Mouse (Mus musculus) CD4-positive, CD25-positive, alpha-beta regulatory T cell, adult 4 months (primary cell): ENCODE data around the gene Cblc. TPM values are rescaled to one million over a fixed set of nuclear protein-coding genes. Genes with fewer than 3 reads are reported as not detected.

Experiments
- ATAC-seq: one replicate; pipeline ENCODE4 v1.8.0; 2017
- polyA plus RNA-seq, 2 experiments: library from polyadenylated mRNA; unstranded; fragments of 100-300 nt; shearing (Covaris generic); gene quantifications; one replicate each; pipeline ENCODE4 v1.2.1; 2017

Cblc gene
- polyA plus RNA-seq, 2 experiments from 2014 or later = not detected

DNA sequence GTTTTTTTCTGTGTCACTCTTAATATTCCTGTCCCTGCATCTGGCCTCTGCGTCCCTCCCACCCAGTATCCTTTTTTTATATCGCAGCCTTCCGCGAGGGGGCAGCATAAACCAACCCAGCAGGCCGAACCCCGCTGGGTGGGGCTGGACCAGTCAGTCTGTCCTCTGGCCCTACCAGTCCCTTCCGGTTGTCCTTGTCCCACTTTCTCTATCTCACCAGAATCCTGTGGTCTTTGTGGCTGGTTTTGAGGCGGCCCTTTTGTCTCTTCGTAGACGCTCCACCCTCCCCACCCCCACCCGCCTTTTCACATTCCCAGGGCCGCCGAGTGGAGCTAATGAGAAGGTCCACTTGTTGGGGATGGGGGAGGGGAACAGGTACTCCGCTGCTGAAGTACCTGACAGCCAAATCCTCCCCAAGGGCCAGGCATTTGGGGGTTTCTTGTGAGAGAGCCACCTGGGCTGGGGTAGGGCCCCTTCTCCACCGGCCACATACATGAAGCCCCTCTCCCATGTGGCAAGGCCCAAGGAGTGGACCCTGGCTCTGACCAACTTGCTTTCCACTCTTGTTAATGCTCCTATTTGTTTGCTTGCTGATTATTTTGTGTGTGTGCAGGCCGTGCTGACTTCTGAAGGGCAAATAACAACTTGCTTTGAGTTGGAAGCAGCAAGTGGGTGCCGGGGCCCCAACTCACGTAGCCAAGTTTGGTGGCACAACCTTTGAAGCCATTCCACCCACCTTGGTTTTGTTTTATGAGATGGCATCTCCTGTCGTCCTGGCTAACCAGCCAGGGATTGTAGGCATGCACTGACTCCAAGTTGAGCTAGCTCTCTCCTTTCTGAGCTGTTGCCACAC is 46.2 kb downstream of the Cblc start, which contains the start of gene Nectin2:
TSS of gene Nectin2 (minus strand) at position 267 of the 853 bp plus-strand sequence.
- peak; percentile 63 for ATAC-seq

- peak; percentile 84 for ATAC-seq
Measured at GRCm38 (mm10) chr7:19749389-19750216, 47.0 kb downstream of the Cblc start.

- ATAC-seq = no peak
Measured at GRCm38 (mm10) chr7:19748219-19749195, 48.1 kb downstream of the Cblc start.

GRCm38 (mm10) chr7:19747420-19748218 is 49.0 kb downstream of the Cblc start:
- ATAC-seq = no peak

GRCm38 (mm10) chr7:19746426-19747201 is 50.0 kb downstream of the Cblc start:
- no peak for ATAC-seq

GRCm38 (mm10) chr7:19745971-19746370 is 50.6 kb downstream of the Cblc start:
- ATAC-seq = no peak

- ATAC-seq = no peak
Measured at GRCm38 (mm10) chr7:19744590-19745385, 51.8 kb downstream of the Cblc start.

DNA sequence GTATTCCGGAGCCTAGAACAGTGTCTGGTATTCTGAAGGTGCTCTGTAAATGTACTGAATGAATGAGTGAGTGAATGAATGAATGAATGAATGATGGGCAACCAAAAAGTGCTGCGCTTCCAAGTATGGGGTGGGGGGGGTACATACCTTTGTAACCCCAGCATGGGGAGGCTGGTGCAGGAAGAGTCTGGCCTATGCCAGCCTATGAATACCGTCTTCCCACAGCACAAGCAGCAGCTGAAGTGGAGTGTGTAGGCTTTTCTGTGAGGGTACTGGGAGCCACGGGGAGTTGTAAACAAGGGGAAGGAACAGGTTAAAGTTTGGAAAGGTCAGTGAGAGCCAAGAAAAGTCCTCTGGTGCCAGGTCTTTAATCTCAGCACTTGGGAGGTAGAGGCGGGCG is 52.8 kb downstream of the Cblc start:
- ATAC-seq = no peak

DNA sequence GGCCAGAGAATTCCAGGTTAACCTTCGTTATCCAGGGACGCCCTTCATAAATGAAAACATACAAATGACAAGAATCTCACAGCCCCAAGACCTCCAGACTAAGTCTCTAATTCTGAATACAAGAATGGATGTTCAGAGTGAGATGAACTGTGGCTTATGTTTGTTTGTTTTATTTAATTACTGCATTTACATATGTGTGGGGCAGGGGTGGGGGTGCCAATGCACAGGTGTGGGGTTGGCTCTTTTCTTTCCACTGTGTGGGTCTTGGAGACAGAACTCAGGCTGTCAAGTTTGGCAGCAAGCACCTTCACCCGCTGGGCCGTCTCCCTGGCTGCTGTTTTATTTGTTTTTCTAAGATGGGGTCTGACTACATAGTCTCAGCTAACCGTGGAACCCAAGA is 54.1 kb downstream of the Cblc start:
- ATAC-seq = no peak

GRCm38 (mm10) chr7:19741329-19742031 is 55.1 kb downstream of the Cblc start:
- no peak for ATAC-seq

GRCm38 (mm10) chr7:19740269-19740668 is 56.3 kb downstream of the Cblc start:
- ATAC-seq = no peak

DNA sequence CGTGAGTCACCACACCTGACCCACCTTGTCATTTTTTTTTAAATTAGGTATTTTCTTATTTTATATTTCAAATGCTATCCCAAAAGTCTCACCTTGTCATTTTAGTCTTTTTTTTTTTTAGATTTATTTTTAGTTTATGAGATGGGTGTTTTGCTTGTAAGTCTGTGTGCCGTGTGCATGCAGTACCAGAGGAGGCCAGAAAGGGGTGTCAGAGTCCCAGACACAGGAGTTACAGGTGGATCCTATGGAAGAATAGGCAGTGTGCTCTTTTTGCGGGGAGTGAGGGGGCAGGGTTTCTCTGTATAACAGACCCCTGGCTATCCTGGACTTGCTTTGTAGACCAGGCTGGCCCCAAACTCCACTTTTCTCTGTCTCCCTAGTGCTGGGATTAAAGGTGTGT is 57.8 kb downstream of the Cblc start:
- ATAC-seq = no peak

DNA sequence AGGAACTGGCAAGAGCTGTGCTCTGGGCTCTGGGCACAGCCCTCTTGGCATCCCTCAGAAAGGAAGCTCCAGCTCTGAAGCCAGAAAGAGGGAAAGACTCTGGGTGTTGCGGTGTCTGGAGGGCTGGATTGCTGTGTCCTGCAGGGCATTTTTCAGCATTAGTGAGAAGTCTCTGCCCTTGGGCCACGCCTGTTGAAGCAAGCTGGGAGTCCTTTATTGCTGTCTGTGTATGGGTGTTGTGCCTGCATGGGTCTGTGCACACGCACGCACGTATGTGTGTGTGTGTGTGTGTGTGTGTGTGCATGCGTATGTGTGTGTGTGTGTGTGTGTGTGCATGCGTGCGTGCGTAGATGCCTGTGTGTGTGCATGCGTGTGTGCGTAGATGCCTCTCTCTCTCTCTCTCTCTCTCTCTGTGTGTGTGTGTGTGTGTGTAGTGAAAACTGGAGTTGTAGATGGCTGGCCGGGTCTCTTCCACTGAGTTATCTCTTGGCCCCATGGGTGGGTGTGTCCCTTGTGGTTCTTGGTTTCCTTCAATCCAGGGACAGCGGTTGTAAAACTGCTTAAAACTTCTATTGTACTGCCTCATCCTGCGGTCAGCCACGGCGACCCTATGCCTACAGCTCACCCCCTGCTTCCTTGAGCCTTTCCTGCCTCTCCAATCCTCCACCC is 60.1 kb downstream of the Cblc start:
- ATAC-seq = no peak

DNA sequence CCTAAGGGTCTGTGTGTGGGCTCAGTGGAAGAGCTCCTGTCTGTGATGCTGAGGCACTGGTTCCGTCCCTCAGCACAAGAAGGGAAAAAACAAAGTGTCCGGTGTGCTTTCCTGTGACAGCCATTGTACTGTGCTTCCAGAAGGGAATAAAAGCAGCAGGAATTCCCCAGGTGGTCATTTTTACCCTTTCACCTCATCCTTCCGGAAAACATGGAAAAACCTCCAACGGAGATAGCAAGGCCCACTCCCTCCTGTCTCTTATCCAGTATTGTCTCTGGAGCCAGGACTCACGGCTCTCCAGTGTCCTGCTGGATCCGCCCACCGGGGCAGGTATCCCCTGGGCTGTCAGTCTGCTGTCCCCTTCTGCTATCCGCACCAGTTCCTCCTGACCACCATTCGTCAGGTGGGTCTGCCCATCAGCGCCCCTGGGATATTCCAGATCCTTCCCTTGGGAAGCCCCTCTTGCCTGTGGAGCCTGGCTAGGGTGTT is 62.4 kb downstream of the Cblc start:
- no peak for ATAC-seq
